Mouse (Mus musculus) lung, postnatal 0 days (tissue): Measurements from ENCODE around the gene Lsg1. TPM values are rescaled to one million over a fixed set of nuclear protein-coding genes. Genes with fewer than 3 reads are reported as not detected.

Experiments used
- ATAC-seq: fragments of 200-750 bp; cut with Nextera tagmentation; 2 replicates; pipeline ENCODE4 v1.8.0; 2017; ENCODE audit warnings: moderate library complexity
- DNase-seq: peaks from one replicate; pipeline ENCODE4 v3.0.0-alpha.2; 2016; ENCODE audit warnings: low spot score
- H3K27ac ChIP-seq: fragments of 300-500 bp; sonication (generic); 2 replicates; pipeline ENCODE4 v1.5.1; 2014; ENCODE audit warnings: antibody characterized with exemption, mild to moderate bottlenecking, low read length, mixed read lengths
- H3K27me3 ChIP-seq: fragments of 300-500 bp; sonication (generic); replicated peaks from 2 replicates; pipeline ENCODE4 v1.6.1; 2014; ENCODE audit warnings: low read length, mixed read lengths; ENCODE audit not compliant: insufficient read depth
- H3K36me3 ChIP-seq: fragments of 300-500 bp; sonication (generic); 2 replicates; pipeline ENCODE4 v1.6.1; 2014; ENCODE audit warnings: low read length, mixed read lengths; ENCODE audit not compliant: insufficient read depth
- H3K4me1 ChIP-seq: fragments of 300-500 bp; sonication (generic); 2 replicates; pipeline ENCODE4 v1.6.1; 2014; ENCODE audit warnings: antibody characterized with exemption, low read depth, low read length, mixed read lengths; ENCODE audit not compliant: insufficient read depth
- H3K4me2 ChIP-seq: fragments of 300-500 bp; sonication (generic); replicated peaks from 2 replicates; pipeline ENCODE4 v1.6.1; 2014; ENCODE audit warnings: low read depth, mild to moderate bottlenecking, low read length, moderate library complexity, mixed read lengths
- H3K4me3 ChIP-seq: fragments of 300-500 bp; sonication (generic); 2 replicates; pipeline ENCODE4 v1.5.1; 2014; ENCODE audit warnings: low read depth, low read length
- H3K9ac ChIP-seq: fragments of 300-500 bp; sonication (generic); replicated peaks from 2 replicates; pipeline ENCODE4 v1.6.1; 2014; ENCODE audit warnings: low read depth, mild to moderate bottlenecking
- H3K9me3 ChIP-seq: fragments of 300-500 bp; sonication (generic); 2 replicates; pipeline ENCODE4 v1.6.1; 2016; ENCODE audit warnings: low read length, mixed read lengths
- CTCF ChIP-seq: IDR thresholded peaks from 2 replicates; pipeline ENCODE4 v1.5.1; 2016; ENCODE audit warnings: antibody characterized with exemption, mild to moderate bottlenecking
- EP300 ChIP-seq: IDR thresholded peaks from 2 replicates; pipeline ENCODE4 v1.6.1; 2016; ENCODE audit warnings: antibody characterized with exemption, mild to moderate bottlenecking, control low read depth
- WGBS: fragments of 180-500 bp; shearing (Covaris S2); extraction: QIAGEN DNeasy Blood & Tissue Kit; methylation state at CpG from one replicate; pipeline ENCODE4 v1.1.7; 2014; 5-methylcytosine and 5-hydroxymethylcytosine counted together
- polyA plus RNA-seq: library from polyadenylated mRNA; unstranded; fragments of >200 nt; fragmentation: Nextera tagmentation; extraction: Ambion mirVana; gene quantifications from 2 replicates; pipeline ENCODE4 v1.2.1, GENCODE M21; 2015

Gene Lsg1
- polyA plus RNA-seq, 1 experiment from 2014 or later = 28.2 TPM

- H3K4me1 ChIP-seq = no peaks in the 10 kb centered on the region
- WGBS = 89% methylated on average over 6 of the region's 6 CpGs
- H3K9me3 ChIP-seq = no peaks in the 10 kb centered on the region
- ATAC-seq (no peak), DNase-seq (no peak)
- no peaks in the 10 kb centered on the region for H3K27me3 ChIP-seq
- H3K36me3 ChIP-seq = no peaks in the 10 kb centered on the region
- TF ChIP-seq CTCF (no peak), EP300 (no peak)
- H3K4me2 ChIP-seq = no peak overlapping the region
- H3K9ac ChIP-seq = no peak overlapping the region
- no peak overlapping the region for H3K4me3 ChIP-seq
- H3K27ac ChIP-seq = no peak overlapping the region
Observed at GRCm38 (mm10) chr16:30524481-30524880, 62.9 kb downstream of the Lsg1 start.

GRCm38 (mm10) chr16:30522253-30522940 is 65.0 kb downstream of the Lsg1 start:
- no peak for DNase-seq
- Histone ChIP-seq H3K27me3 (no peaks in the 10 kb centered on the region), H3K36me3 (no peaks in the 10 kb centered on the region), H3K4me2 (no peak overlapping the region), H3K9ac (no peak overlapping the region), H3K27ac (no peak overlapping the region), H3K9me3 (no peaks in the 10 kb centered on the region), H3K4me1 (peaks cover 7% of the 10 kb centered on the region; the same call in 1 of the 2 replicates), H3K4me3 (no peak overlapping the region)
- ATAC-seq = no peak
- TF ChIP-seq CTCF (no peak), EP300 (no peak)
- WGBS = 73% methylated on average over 10 of the region's 10 CpGs

GRCm38 (mm10) chr16:30521147-30521546 is 66.2 kb downstream of the Lsg1 start:
- H3K4me3 ChIP-seq = no peak overlapping the region
- H3K36me3 ChIP-seq = no peaks in the 10 kb centered on the region
- H3K9ac ChIP-seq = no peak overlapping the region
- DNase-seq (no peak), ATAC-seq (no peak)
- H3K27me3 ChIP-seq = no peaks in the 10 kb centered on the region
- TF ChIP-seq CTCF (peak; percentile 51), EP300 (no peak)
- H3K4me2 ChIP-seq = no peak overlapping the region
- WGBS = 68% methylated on average over 3 of the region's 3 CpGs
- no peak overlapping the region for H3K27ac ChIP-seq
- peaks cover 7% of the 10 kb centered on the region; the same call in 1 of the 2 replicates for H3K4me1 ChIP-seq
- no peaks in the 10 kb centered on the region for H3K9me3 ChIP-seq

DNA sequence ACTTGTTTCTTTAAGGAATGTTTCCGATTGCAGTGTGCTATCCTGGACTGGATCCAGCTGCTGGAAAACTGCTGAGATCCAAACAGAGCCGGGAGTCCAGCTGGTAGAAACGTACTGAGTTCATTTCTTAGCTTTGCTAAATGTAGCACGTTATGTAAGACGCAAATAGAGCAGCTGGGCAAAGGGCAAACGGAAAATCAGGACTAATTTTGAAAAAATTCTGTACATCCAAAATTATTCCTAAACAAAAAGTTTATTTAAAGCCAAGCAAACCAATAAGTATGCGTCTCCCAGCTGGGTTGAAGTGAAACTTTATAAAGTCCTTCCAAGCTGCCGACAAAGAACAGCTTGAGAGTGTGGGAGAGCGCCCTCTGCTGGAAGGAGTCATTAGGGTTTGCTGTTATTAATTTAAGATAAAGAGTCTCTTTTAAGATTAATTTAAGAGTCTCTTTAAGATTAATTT is 67.0 kb downstream of the Lsg1 start:
- H3K27ac ChIP-seq = peak overlapping the region; percentile 33; the same call in 1 of the 2 replicates
- no peak; the same call in 1 of the 2 replicates for TF ChIP-seq EP300
- TF ChIP-seq CTCF = peak; percentile 82
- peak overlapping the region; percentile 45 for H3K4me2 ChIP-seq
- no peaks in the 10 kb centered on the region for H3K36me3 ChIP-seq
- H3K27me3 ChIP-seq = no peaks in the 10 kb centered on the region
- peak; percentile 92 for DNase-seq
- 13% methylated on average over 9 of the region's 9 CpGs for WGBS
- no peaks in the 10 kb centered on the region for H3K9me3 ChIP-seq
- no peak overlapping the region for H3K9ac ChIP-seq
- no peak overlapping the region; the same call in 1 of the 2 replicates for H3K4me3 ChIP-seq
- peak; percentile 69 for ATAC-seq
- H3K4me1 ChIP-seq = peaks cover 7% of the 10 kb centered on the region; the same call in 1 of the 2 replicates

DNA sequence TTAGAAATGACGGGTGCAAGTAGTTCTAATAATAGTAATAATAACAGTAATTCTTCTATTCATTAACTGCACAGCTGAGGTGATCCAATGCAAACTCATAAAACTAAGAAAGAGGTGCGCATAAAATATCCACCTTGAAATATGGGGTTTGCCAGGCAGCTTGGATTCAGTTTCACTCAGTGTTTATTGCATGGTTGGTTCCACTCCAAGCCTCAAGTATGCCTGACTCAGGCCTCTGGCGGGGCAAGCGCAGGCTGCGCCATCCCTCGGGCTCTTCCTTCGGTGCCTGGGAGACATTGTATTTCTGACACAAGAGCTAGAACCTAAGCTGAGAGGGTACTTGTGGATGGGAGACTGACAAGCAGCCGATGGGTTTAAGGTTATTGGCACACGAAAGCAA is 68.8 kb downstream of the Lsg1 start:
- Histone ChIP-seq H3K9me3 (no peaks in the 10 kb centered on the region), H3K27me3 (no peaks in the 10 kb centered on the region), H3K4me3 (no peak overlapping the region), H3K27ac (no peak overlapping the region), H3K4me2 (no peak overlapping the region), H3K9ac (no peak overlapping the region), H3K36me3 (no peaks in the 10 kb centered on the region), H3K4me1 (peaks cover 7% of the 10 kb centered on the region; the same call in 1 of the 2 replicates)
- peak; percentile 57 for DNase-seq
- WGBS = 55% methylated on average over 9 of the region's 9 CpGs
- TF ChIP-seq CTCF (no peak), EP300 (no peak)
- no peak for ATAC-seq

- Histone ChIP-seq H3K4me2 (peak overlapping the region; percentile 25; the same call in 1 of the 2 replicates), H3K36me3 (no peaks in the 10 kb centered on the region), H3K4me3 (no peak overlapping the region), H3K9ac (no peak overlapping the region), H3K27ac (no peak overlapping the region), H3K27me3 (no peaks in the 10 kb centered on the region), H3K4me1 (peaks cover 7% of the 10 kb centered on the region; the same call in 1 of the 2 replicates), H3K9me3 (no peaks in the 10 kb centered on the region)
- 0 out of 2 replicates have a peak, but pooled peaks have one; percentile 6 for ATAC-seq
- TF ChIP-seq CTCF (no peak), EP300 (no peak)
- 25% methylated on average over 11 of the region's 11 CpGs for WGBS
- peak; percentile 59 for DNase-seq
Observed at GRCm38 (mm10) chr16:30517666-30518283, 69.6 kb downstream of the Lsg1 start.
